29 mouse cellular contexts compared by ENCODE assay signal in the genomic region with DNA sequence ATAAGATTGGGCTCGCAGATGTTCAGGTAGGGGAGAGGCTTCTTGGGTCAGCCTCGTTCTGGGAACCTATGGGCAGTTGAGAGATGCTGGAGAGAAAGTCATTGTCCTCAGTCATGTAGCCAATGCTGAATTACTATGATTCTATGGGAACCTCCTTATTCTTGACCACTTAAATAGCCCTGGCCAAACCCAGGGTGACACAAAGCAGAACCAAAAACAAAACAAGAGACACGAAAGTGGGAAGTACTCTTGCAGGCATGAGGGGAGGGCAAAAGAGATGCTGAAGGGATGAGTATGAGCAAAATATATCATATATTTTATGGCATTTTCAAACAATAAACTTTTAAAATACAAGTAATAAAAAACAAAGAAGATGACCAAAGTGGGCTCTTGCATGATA. TPM values are rescaled to one million over a fixed set of nuclear protein-coding genes. Genes with fewer than 3 reads are reported as not detected.
DNase-seq lines count a peak whose midpoint lies in the region; ATAC-seq and TF ChIP-seq lines count a peak whose summit lies in the region.
"Had no signal": no experiment of that assay in that cellular context is flagged by ENCODE, and none has a peak within 500 bp of the region (broad histone marks: within the 10 kb centered on the region; RNA-seq: fewer than 3 reads in every experiment).

No protein-coding gene starts in this region.

- peaks cover 8 to 16% of the 10 kb centered on the region in 2 experiments for H3K4me1 ChIP-seq in CH12.LX (ENCODE audit: control insufficient read depth in 1 of 2, insufficient read depth in 2 of 2)
- H3K4me1 ChIP-seq in forebrain, embryonic 15.5 days = no peaks in the 10 kb centered on the region
- H3K4me1 ChIP-seq: embryonic facial prominence, embryonic 10.5 days; embryonic facial prominence, embryonic 13.5 days; forebrain, embryonic 12.5 days; heart, embryonic 10.5 days; heart, embryonic 13.5 days had no signal

- no peak overlapping the region for H3K9ac ChIP-seq in CH12.LX (ENCODE audit: insufficient read depth, low read depth)
- no peak overlapping the region for H3K9ac ChIP-seq in forebrain, embryonic 15.5 days (replicated peaks)
- H3K9ac ChIP-seq: embryonic facial prominence, embryonic 13.5 days; forebrain, embryonic 12.5 days; heart, embryonic 13.5 days; hindbrain, embryonic 14.5 days had no signal

- DNase-seq in A20 (ENCODE audit: low read depth, low spot score) = peak; percentile 55
- no peak for DNase-seq in CH12.LX (ENCODE audit: extremely low read depth)
- peak; percentile 12 for DNase-seq in splenic B cell, adult 2 months (ENCODE audit: low read depth, low spot score)
- DNase-seq in embryo, embryonic 11 days = no peak
- DNase-seq: adrenal gland, postnatal 10 days; cerebellum, adult 11 months; cerebellum, adult 9-10 months; cerebellum, postnatal 14 days; gastrocnemius, postnatal 10 days; gastrocnemius, postnatal 36 days; heart, adult 18-20 months; heart, postnatal 14 days; heart, postnatal 4 days had no signal

- TF ChIP-seq CTCF in CH12.LX (conservative IDR thresholded peaks at IDR 0.05 in 1 of 2, IDR thresholded peaks at IDR 0.05 in 1 of 2; ENCODE audit: low read depth in 2 of 2, low read length in 2 of 2) = no peak

- H3K4me2 ChIP-seq in CH12.LX (ENCODE audit: insufficient read depth, low read depth, poor library complexity, severe bottlenecking) = peak overlapping the region; percentile 13; the same call in 1 of the 2 replicates
- no peak overlapping the region for H3K4me2 ChIP-seq in forebrain, embryonic 15.5 days (replicated peaks)
- H3K4me2 ChIP-seq: embryonic facial prominence, embryonic 13.5 days; forebrain, embryonic 12.5 days; heart, embryonic 13.5 days; hindbrain, embryonic 14.5 days had no signal

- in situ Hi-C loops in CH12.LX (cut with MboI; ENCODE audit: low pct_ligation_motif_present, low pct_unique_long_range_greater_than_20kb, low sequenced_read_pairs) = no loop called here

- H3K9me3 ChIP-seq in CH12.LX (replicated peaks; ENCODE audit: low read length) = no peaks in the 10 kb centered on the region
- H3K9me3 ChIP-seq in forebrain, embryonic 15.5 days = no peaks in the 10 kb centered on the region
- H3K9me3 ChIP-seq: embryonic facial prominence, embryonic 10.5 days; embryonic facial prominence, embryonic 13.5 days; forebrain, embryonic 12.5 days; G1E; heart, embryonic 10.5 days; heart, embryonic 13.5 days had no signal

- H3K36me3 ChIP-seq in CH12.LX (replicated peaks in 1 of 2; ENCODE audit: control insufficient read depth in 1 of 2, insufficient read depth in 1 of 2, low read length in 1 of 2) = peaks cover 9 to 27% of the 10 kb centered on the region in 2 experiments
- no peaks in the 10 kb centered on the region for H3K36me3 ChIP-seq in splenic B cell, adult 2 months (ENCODE audit: control insufficient read depth, insufficient read depth, low read length, poor library complexity, severe bottlenecking)
- no peaks in the 10 kb centered on the region for H3K36me3 ChIP-seq in forebrain, embryonic 15.5 days
- H3K36me3 ChIP-seq: embryonic facial prominence, embryonic 10.5 days; embryonic facial prominence, embryonic 13.5 days; forebrain, embryonic 12.5 days; G1E; heart, embryonic 10.5 days; heart, embryonic 13.5 days had no signal

- WGBS in forebrain, embryonic 15.5 days = 78% methylated on average over 3 of the region's 3 CpGs

- H3K27me3 ChIP-seq in CH12.LX (replicated peaks) = no peaks in the 10 kb centered on the region
- no peaks in the 10 kb centered on the region for H3K27me3 ChIP-seq in splenic B cell, adult 2 months (ENCODE audit: control insufficient read depth, insufficient read depth, low read length, poor library complexity, severe bottlenecking)
- H3K27me3 ChIP-seq in forebrain, embryonic 15.5 days = no peaks in the 10 kb centered on the region
- H3K27me3 ChIP-seq: embryonic facial prominence, embryonic 13.5 days; forebrain, embryonic 12.5 days; heart, embryonic 13.5 days; Patski had no signal

- H3K27ac ChIP-seq in CH12.LX (ENCODE audit: insufficient read depth, low read depth) = no peak overlapping the region
- H3K27ac ChIP-seq in forebrain, embryonic 15.5 days (replicated peaks) = no peak overlapping the region
- H3K27ac ChIP-seq: embryonic facial prominence, embryonic 10.5 days; embryonic facial prominence, embryonic 13.5 days; forebrain, embryonic 12.5 days; heart, embryonic 10.5 days; heart, embryonic 13.5 days; hindbrain, embryonic 14.5 days; hindbrain, postnatal 0 days had no signal

- peak; percentile 97 for ATAC-seq in megakaryocyte, adult 5-6 weeks (ENCODE audit: poor library complexity, severe bottlenecking)
- no peak for ATAC-seq in forebrain, embryonic 15.5 days (replicated peaks)
- ATAC-seq: forebrain, embryonic 16.5 days; hindbrain, postnatal 0 days; intestine, embryonic 16.5 days; Patski had no signal

- no peaks in the 10 kb centered on the region for H3K79me2 ChIP-seq in CH12.LX (replicated peaks; ENCODE audit: control insufficient read depth, extremely low read depth, insufficient read depth, poor library complexity, severe bottlenecking)

- no peak for TF ChIP-seq RAD21 in CH12.LX (IDR thresholded peaks at IDR 0.05; ENCODE audit: low read depth, low read length)

- dilution Hi-C loops in CH12.LX (cut with MboI; ENCODE audit: extremely low pct_ligation_motif_present, extremely low pct_unique_long_range_greater_than_20kb, low sequenced_read_pairs) = no loop called here

- no peak for TF ChIP-seq POLR2A in CH12.LX (IDR thresholded peaks at IDR 0.05; ENCODE audit: low read depth, low read length)

- TF ChIP-seq EP300 in CH12.LX (IDR thresholded peaks at IDR 0.05; ENCODE audit: low read length) = no peak

- H3K4me3 ChIP-seq in CH12.LX (replicated peaks in 1 of 3; ENCODE audit: low read depth in 2 of 3, low read length in 2 of 3, poor library complexity in 1 of 3) = no peak overlapping the region
- H3K4me3 ChIP-seq in forebrain, embryonic 15.5 days = no peak overlapping the region
- H3K4me3 ChIP-seq: embryonic facial prominence, embryonic 10.5 days; embryonic facial prominence, embryonic 13.5 days; erythroblast, embryonic 14.5 days; forebrain, embryonic 12.5 days; heart, embryonic 10.5 days; heart, embryonic 13.5 days had no signal

TF ChIP-seq in CH12.LX, 34 proteins besides CTCF, POLR2A, EP300 and RAD21:
- TF ChIP-seq BHLHE40 (IDR thresholded peaks at IDR 0.05; ENCODE audit: low read depth, low read length) (no peak), IRF4 (IDR thresholded peaks at IDR 0.05; ENCODE audit: low read depth, low read length) (peak; percentile 72)

RNA-seq across cellular contexts. Expression of a gene that starts 17.3 kb away (rescaled TPM):
- total RNA-seq in CH12.LX (2012; rRNA removed) (80.8 and 91.4 TPM in 2 replicates), CH12.LX (2014; rRNA removed) (89.0 and 99.1 TPM in 2 replicates)
- 90.6 and 111 TPM in 2 replicates for polyA plus RNA-seq in CH12.LX (2012; ENCODE audit: insufficient read length, low read depth)
- 29.4 and 32.1 TPM in 2 replicates for total RNA-seq in megakaryocyte, adult 5-6 weeks (2015)
- total RNA-seq in megakaryocyte, adult 5-6 weeks (2017) = 54.8 and 57.3 TPM in 2 replicates
- 0.82 and 0.93 TPM in 2 replicates for polyA plus RNA-seq in forebrain, embryonic 15.5 days (2015; fragmentation: Nextera tagmentation; extraction: Ambion mirVana)
- polyA plus RNA-seq: erythroblast, embryonic 14.5 days; G1E had no signal

RNA-seq across cellular contexts. Expression of a gene that starts 17.5 kb away (rescaled TPM):
- 0.04 and 0.08 TPM in 2 replicates for total RNA-seq in CH12.LX (2012; rRNA removed)
- 0.55 and 0.74 TPM in 2 replicates for total RNA-seq in CH12.LX (2014; rRNA removed)
- polyA plus RNA-seq in CH12.LX (2012; ENCODE audit: insufficient read length, low read depth) = 0.41 and 0.55 TPM in 2 replicates
- total RNA-seq in megakaryocyte, adult 5-6 weeks (2015) = not detected in 2 replicates
- not detected in 2 replicates for total RNA-seq in megakaryocyte, adult 5-6 weeks (2017)
- polyA plus RNA-seq in forebrain, embryonic 15.5 days (2015; fragmentation: Nextera tagmentation; extraction: Ambion mirVana) = not detected in 2 replicates
- total RNA-seq: gastrocnemius, postnatal 10 days had no signal
- polyA plus RNA-seq: embryonic facial prominence, embryonic 10.5 days; embryonic facial prominence, embryonic 13.5 days; erythroblast, embryonic 14.5 days; forebrain, embryonic 12.5 days; forebrain, embryonic 16.5 days; G1E; heart, embryonic 10.5 days; heart, embryonic 13.5 days; heart, embryonic 16.5 days; hindbrain, embryonic 11.5 days; hindbrain, embryonic 14.5 days had no signal

RNA-seq across cellular contexts. Expression of a gene that starts 43.3 kb away (rescaled TPM):
- total RNA-seq in CH12.LX (2012; rRNA removed) (13.3 and 22.5 TPM in 2 replicates), CH12.LX (2014; rRNA removed) (48.4 and 51.1 TPM in 2 replicates)
- polyA plus RNA-seq in CH12.LX (2012; ENCODE audit: insufficient read length, low read depth) = 36.5 and 42.6 TPM in 2 replicates
- total RNA-seq in megakaryocyte, adult 5-6 weeks (2015) = 23.7 and 25.7 TPM in 2 replicates
- 28.0 and 33.7 TPM in 2 replicates for total RNA-seq in megakaryocyte, adult 5-6 weeks (2017)
- 0.28 and 0.40 TPM in 2 replicates for polyA plus RNA-seq in forebrain, embryonic 15.5 days (2015; fragmentation: Nextera tagmentation; extraction: Ambion mirVana)
- polyA plus RNA-seq: erythroblast, embryonic 14.5 days; G1E had no signal

RNA-seq across cellular contexts. Expression of a gene that starts 47.0 kb away (rescaled TPM):
- total RNA-seq in CH12.LX (2012; rRNA removed) (5.7 and 8.1 TPM in 2 replicates), CH12.LX (2014; rRNA removed) (2.7 and 2.8 TPM in 2 replicates)
- 2.5 and 2.7 TPM in 2 replicates for polyA plus RNA-seq in CH12.LX (2012; ENCODE audit: insufficient read length, low read depth)
- total RNA-seq in megakaryocyte, adult 5-6 weeks (2015) = 16.0 and 16.6 TPM in 2 replicates
- total RNA-seq in megakaryocyte, adult 5-6 weeks (2017) = 17.8 and 18.4 TPM in 2 replicates
- 1.8 and 1.9 TPM in 2 replicates for polyA plus RNA-seq in forebrain, embryonic 15.5 days (2015; fragmentation: Nextera tagmentation; extraction: Ambion mirVana)

Comparison
In these comparisons a context has a peak if more than half of its experiments do, and no peak if none do; other contexts are left out.
1. DNase-seq: peak in A20 (single experiment) and splenic B cell, adult 2 months (single experiment); none in CH12.LX (single experiment) and embryo, embryonic 11 days (single experiment).